Mouse (Mus musculus) small intestine, adult 10 weeks (tissue): Measurements from ENCODE around the gene Gm17662. TPM values are rescaled to one million over a fixed set of nuclear protein-coding genes. Genes with fewer than 3 reads are reported as not detected.

Experiments used
- polyA plus RNA-seq: library from polyadenylated mRNA; stranded (reverse); fragments of 350-450 nt; fragmentation: Illumina TruSeq; extraction: RNeasy Lipid Tissue Mini Kit (QIAGEN cat#74804); gene quantifications from one replicate; pipeline ENCODE4 v1.2.3, GENCODE M21; 2014; ENCODE audit warnings: low replicate concordance

The Gm17662 gene
- not detected for polyA plus RNA-seq

GRCm38 (mm10) chr4:104857029-104857428 is at the start of gene Gm17662:
Gm17662 (plus strand) TSS chr4:104857329.

GRCm38 (mm10) chr4:104876323-104876722 is 19.2 kb downstream of the Gm17662 start, which contains the start of gene C8a:
C8a (minus strand) TSS chr4:104876398.

Other genes starting within 250 kb of the Gm17662 start
- gene C8b, start 91.0 kb upstream of the Gm17662 start, polyA plus RNA-seq, result not detected
- not detected for gene C8a, start 19.1 kb downstream of the Gm17662 start, polyA plus RNA-seq
- gene Fyb2, start 56.1 kb downstream of the Gm17662 start, polyA plus RNA-seq, result 1.8 TPM